In genomic region chr5:31613852-31614286, GRCm38 (mm10) we compare ENCODE assay signal across 1 mouse cellular context.
TF ChIP-seq lines count a peak whose summit lies in the region.

No protein-coding gene starts in this region.

TF ChIP-seq in MEL, 35 proteins besides CTCF, POLR2A, EP300 and RAD21 (continued from another document):
- TF ChIP-seq MYB (IDR thresholded peaks at IDR 0.05; ENCODE audit: low read depth, low read length) (no peak; the same call in 1 of the 2 replicates), KAT2A (conservative IDR thresholded peaks at IDR 0.05; ENCODE audit: low read depth, low read length) (no peak; the same call in 1 of the 2 replicates), GATA1 (IDR thresholded peaks at IDR 0.05; ENCODE audit: low read depth, low read length) (no peak), SMC3 (IDR thresholded peaks at IDR 0.05; ENCODE audit: low read depth, low read length) (peak; percentile 43; the same call in 1 of the 2 replicates), TCF12 (IDR thresholded peaks at IDR 0.05; ENCODE audit: low read depth, low read length) (0 out of 2 replicates have a peak, but pooled peaks have one; percentile 2), USF1 (IDR thresholded peaks at IDR 0.05; ENCODE audit: low read depth, low read length) (no peak), ELF1 (IDR thresholded peaks at IDR 0.05; ENCODE audit: low read depth, low read length) (peak; percentile 93), ZMIZ1 (IDR thresholded peaks at IDR 0.05; ENCODE audit: low read depth, low read length) (peak; percentile 46; the same call in 1 of the 2 replicates), NRF1 (IDR thresholded peaks at IDR 0.05; ENCODE audit: insufficient read depth, low read depth, low read length, poor library complexity, severe bottlenecking) (peak; percentile 59; the same call in 1 of the 2 replicates), BHLHE40 (IDR thresholded peaks at IDR 0.05; ENCODE audit: borderline replicate concordance, low read depth, low read length) (no peak)
